Mouse (Mus musculus): ENCODE measurements around the gene H2afy. TPM values are rescaled to one million over a fixed set of nuclear protein-coding genes. Genes with fewer than 3 reads are reported as not detected.

Gene H2afy
- total RNA-seq, 4 experiments from 2014 or later: 39.0 to 48.2 (median 45.6) TPM

GRCm38 (mm10) chr13:56145523-56145922 is 9.4 kb upstream of the H2afy start:
- no peak for DNase-seq (ENCODE audit: low spot score)

DNA sequence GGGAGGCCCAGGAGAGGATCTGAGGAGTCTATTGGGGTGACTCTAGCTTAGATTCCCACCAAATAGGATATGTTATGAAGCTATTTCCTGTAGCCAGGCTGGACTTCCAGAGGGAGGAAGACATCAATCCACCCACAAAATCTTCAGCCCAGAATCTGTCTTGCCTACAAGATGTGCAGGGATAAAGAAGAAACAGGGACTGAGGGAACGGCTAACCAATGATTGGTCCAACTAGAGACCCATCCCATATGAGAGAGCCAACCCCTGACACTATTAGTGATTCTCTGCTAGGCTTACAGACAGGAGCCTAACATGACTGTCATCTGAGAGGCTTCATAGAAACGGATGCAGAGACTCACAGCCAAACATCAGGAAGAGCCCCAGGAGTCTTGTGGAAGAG is 7.9 kb upstream of the H2afy start:
- DNase-seq (ENCODE audit: low spot score): no peak

GRCm38 (mm10) chr13:56143151-56143513 is 7.0 kb upstream of the H2afy start:
- no peak for DNase-seq (ENCODE audit: low spot score)

GRCm38 (mm10) chr13:56142382-56143150 is 6.4 kb upstream of the H2afy start:
- no peak for DNase-seq (ENCODE audit: low spot score)

DNA sequence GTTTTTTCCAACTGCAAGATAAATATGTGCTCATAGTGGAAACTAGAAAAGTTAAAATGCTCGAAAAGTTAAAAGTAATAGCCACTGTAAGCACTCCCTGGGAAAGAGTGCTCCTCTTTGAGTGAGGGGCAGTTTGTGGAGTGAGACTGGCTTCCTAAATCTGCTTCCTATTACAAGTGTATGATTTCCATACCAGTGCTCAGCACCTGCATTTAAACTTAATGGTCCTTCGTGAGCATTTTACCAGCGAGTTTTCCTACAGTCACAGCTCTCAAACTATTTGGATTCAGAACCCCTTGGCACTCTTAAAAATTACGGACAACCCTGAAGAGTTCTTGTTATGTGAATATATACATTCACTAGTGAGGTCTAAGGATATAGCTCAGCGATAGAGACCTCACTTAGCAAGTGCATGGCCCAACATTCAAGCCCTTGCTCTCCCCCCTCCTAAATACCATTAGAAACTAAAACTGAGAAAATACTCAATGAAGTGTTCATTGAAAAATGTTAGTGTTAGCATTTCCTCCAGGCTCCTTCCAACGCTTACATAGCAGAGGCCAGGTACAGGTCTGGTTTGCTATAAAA is 3.1 kb upstream of the H2afy start:
- DNase-seq (ENCODE audit: low spot score): no peak

GRCm38 (mm10) chr13:56135231-56136052 is 719 bp downstream of the H2afy start:
- DNase-seq (ENCODE audit: low spot score): peak; percentile 89

- DNase-seq (ENCODE audit: low spot score): no peak
Observed at GRCm38 (mm10) chr13:56134631-56135181, 1.5 kb downstream of the H2afy start.

DNA sequence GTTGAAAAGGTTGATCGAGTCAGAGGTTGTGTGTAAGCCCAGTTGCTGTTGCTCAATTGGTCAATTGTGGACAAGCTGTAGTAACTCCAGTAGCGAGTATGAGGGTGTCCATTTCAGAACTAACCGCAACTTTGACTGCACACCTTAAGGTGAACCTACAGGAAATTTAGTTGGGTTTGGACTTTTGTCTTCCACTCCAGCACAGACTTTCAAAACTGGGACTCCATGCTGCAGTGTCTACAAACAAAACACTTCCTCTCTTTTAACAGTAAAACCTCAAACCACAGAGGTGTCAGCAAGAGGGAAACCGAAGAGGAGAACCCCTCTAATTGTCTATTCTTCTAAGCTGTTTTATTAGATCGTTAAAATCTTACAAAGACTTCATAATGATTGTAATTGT is 2.1 kb downstream of the H2afy start:
- no peak for DNase-seq (ENCODE audit: low spot score)

- DNase-seq (ENCODE audit: low spot score): no peak
Observed at GRCm38 (mm10) chr13:56132941-56133340, 3.2 kb downstream of the H2afy start.

DNA sequence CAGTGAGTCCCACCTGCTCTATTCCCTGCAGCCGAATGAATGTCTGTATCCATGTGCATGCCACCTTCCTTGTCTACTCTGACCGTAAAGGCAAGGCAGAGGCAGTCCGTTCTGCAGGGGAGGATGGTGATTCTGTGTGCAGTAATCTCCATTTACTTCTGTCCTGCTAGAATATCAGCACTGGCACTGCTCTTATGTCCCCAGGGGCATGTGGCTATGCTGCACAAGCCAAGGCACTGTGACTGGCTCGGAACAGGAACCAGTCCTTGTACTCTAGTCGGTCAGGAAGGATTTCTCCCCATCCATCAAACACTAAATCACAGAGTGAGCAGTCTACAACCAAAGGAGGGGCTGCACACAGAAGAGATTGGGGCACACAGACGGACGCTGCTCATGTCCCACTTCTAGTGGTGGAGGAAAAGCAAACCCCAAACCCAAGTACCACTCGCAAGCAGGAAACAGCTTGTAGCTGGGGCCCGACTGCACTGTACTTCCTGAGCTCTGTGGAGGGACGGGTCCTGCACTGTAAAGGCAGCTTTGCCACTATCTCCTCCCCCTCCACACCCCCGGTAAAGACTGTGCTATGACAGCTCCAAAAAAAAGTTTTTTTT is 3.7 kb downstream of the H2afy start:
- DNase-seq (ENCODE audit: low spot score): no peak

- DNase-seq (ENCODE audit: low spot score): no peak
Observed at GRCm38 (mm10) chr13:56130544-56130943, 5.6 kb downstream of the H2afy start.

DNA sequence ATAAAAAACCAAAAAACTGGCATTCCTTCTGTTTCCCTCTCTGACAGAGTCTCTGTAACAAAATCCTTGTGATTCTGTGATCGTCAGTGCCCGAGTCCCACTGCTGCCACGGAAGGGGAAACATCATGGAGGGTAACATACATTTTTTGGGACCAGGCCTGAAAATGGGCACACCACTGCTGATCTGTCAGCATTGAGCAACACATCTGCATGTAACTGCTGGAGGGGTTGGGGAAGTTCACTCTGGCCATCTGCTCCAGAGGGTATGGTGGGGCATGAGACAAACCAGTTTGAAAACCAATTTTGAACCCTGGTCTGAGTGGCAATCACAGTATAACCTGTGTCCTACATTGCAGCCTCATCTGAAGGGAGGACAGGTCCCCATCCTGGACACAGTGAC is 6.6 kb downstream of the H2afy start:
- DNase-seq (ENCODE audit: low spot score): no peak

- no peak for DNase-seq (ENCODE audit: low spot score)
Observed at GRCm38 (mm10) chr13:56129014-56129413, 7.1 kb downstream of the H2afy start.

- DNase-seq (ENCODE audit: low spot score): no peak
Observed at GRCm38 (mm10) chr13:56125632-56126031, 10.5 kb downstream of the H2afy start.

- no peak for DNase-seq (ENCODE audit: low spot score)
Observed at GRCm38 (mm10) chr13:56123075-56123474, 13.1 kb downstream of the H2afy start.

- DNase-seq (ENCODE audit: low spot score): no peak
Observed at GRCm38 (mm10) chr13:56117991-56118765, 18.0 kb downstream of the H2afy start.

DNA sequence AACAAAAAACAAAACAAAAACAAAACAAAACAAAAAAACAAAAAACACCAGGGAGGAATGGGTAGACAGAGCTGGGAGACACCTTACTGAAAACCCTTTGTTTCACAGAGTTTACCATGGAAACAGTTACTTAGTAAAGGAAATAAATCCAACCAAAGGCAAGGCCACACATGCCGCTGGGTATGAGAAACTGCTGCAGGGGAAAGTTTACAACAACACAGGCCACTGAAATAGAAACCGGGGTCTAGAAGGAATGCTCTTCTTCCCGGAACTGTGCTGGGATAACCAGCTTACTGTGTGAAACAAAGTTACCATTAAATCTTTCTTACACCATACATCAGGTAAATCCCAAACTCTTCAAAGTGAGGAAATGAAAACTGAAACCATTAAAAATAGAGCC is 20.3 kb downstream of the H2afy start:
- no peak for DNase-seq (ENCODE audit: low spot score)

DNA sequence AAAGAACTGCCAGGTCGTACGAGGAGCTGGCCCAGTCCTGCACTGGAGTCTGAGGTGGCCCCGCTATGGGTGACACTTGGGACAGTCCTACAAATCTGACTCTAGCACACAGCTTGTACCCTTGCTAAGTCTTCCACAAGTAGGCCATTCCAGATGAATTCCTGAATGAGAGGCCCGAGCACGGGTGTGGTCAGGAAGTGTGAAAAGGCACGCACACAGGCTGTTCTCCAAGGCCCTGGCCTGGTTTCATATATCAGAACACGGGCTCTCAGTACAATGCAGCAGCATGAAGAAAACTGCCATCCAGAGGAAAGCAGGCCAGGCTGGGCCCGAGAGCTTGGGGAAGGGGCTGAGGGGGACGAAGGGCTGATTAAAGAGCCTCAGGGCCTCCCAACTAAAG is 20.8 kb downstream of the H2afy start:
- peak; percentile 68 for DNase-seq (ENCODE audit: low spot score)

DNA sequence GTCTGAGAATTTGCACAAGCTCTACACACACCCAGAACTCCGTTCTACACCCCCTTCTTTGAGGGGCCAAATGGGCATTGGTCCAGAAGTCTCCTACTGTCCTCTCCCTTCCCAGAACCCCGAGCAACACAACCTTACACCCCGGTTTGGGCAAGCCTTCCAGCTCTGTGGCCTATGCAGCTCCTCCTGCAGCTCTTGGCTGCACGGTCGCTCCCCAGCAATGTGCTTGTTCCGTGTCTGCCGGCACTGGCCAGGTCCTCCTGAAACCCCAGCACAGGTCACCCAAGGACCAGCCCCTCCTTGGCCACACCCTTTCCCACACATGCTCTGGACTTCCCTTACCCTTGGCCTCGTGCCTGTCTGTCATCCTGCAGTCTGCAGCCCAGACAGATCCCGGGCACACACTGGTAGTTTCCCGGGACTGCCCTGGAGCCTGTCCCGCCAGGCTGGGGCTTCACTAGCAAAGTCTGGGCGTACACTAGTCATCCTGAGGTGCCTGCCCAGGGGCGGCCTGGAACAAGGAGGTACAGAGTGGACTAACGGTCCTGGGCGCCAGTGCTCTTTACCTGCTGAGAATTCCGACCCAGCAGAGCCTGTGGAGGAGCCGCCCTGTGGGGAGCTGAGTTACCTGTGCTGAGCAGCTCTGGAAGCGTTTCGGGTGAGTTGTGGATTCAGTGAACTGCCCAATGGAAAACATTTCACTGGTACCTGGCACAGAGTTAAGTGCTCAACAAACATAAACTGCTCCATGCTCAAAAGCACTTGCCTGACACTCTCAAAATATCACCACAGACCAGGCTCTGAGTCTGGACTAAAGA is 22.5 kb downstream of the H2afy start:
- peak; percentile 68 for DNase-seq (ENCODE audit: low spot score)

- DNase-seq (ENCODE audit: low spot score): no peak
Observed at GRCm38 (mm10) chr13:56112980-56113379, 23.2 kb downstream of the H2afy start.
